Mouse (Mus musculus) testis, adult 2 months (tissue): ENCODE measurements at regions not wholly inside any gene's neighbourhood (a gene's known extent, or its start where the extent isn't known, plus 50 kb on each side); places are given as distances from the start of the nearest gene placed in this dataset.

Experiments
- CTCF ChIP-seq: fragments of 200-500 bp; IDR thresholded peaks from 2 replicates; pipeline ENCODE4 v1.5.1; 2012; ENCODE audit warnings: low read depth, mild to moderate bottlenecking, inconsistent platforms, low read length, moderate library complexity; ENCODE audit not compliant: control insufficient read depth, insufficient read depth, insufficient replicate concordance
- POLR2A ChIP-seq: fragments of 200-500 bp; IDR thresholded peaks from 2 replicates; pipeline ENCODE4 v1.6.1; 2012; ENCODE audit warnings: low read depth, mild to moderate bottlenecking, inconsistent platforms, low read length, moderate library complexity; ENCODE audit not compliant: control insufficient read depth

DNA sequence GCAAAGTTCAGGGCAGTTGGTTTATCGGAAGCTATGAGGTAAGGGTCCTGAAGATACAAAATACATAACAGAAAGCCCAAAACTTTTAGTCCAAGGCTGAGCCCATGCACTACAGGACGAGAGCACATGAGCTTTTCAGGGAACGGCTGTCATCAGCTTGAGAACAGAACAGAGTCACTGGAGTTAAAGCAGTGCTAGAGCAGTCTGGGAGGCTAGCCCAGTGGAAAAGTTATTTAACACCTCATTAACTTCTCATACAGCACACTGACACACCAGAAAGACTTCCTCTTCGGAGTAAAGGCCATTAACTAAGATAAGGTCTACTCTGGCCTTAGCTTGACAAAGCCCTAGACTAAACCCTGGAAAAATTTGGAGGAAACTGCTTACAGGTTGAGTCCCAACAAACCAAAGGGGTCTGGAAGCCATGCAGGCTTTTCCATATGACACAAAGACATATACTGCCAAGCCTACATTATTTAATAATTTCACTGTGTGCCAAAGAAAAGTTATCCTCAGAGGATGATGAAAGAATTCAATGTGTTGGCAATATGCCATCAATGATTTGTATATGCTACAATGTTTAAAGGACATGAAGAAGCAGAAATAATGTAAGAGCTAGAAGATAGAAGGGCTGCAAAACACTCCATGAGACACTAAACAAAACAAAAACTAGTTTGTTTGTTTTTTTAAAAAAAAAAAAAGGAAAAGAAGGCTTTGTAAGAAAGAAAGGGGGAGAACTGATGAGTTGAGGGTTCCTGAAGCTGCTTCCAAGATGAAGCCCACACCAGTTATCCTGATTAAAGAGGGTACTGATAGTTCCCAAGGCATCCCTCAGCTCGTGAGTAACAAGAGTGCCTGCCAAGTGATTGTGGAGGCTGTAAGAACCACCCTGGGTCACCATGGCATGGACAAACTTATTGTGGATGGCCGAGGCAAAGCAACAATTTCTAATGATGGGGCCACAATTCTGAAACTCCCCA, 232.3 kb upstream of the Rack1 start:
- TF ChIP-seq CTCF: no peak
- TF ChIP-seq POLR2A: no peak
